Mouse (Mus musculus) bone marrow, adult 2 months (tissue): ENCODE measurements at regions not wholly inside any gene's neighbourhood (a gene's known extent, or its start where the extent isn't known, plus 50 kb on each side); places are given as distances from the start of the nearest gene placed in this dataset.

ENCODE experiments used
- H3K27ac ChIP-seq: fragments of 200-500 bp; 2 replicates; pipeline ENCODE4 v1.5.1; 2012; ENCODE audit warnings: low read depth, mild to moderate bottlenecking, control low read depth, inconsistent platforms, low read length; ENCODE audit not compliant: control insufficient read depth, poor library complexity, insufficient read depth
- H3K4me1 ChIP-seq: fragments of 200-500 bp; 2 replicates; pipeline ENCODE4 v1.6.1; 2011; ENCODE audit warnings: low read length; ENCODE audit not compliant: control insufficient read depth, insufficient read depth
- H3K4me3 ChIP-seq: fragments of 200-500 bp; replicated peaks from 2 replicates; pipeline ENCODE3; 2011; ENCODE audit warnings: mild to moderate bottlenecking, low read depth, low read length, control low read depth; ENCODE audit not compliant: control insufficient read depth
- CTCF ChIP-seq: fragments of 200-500 bp; IDR thresholded peaks from 2 replicates; pipeline ENCODE4 v1.5.1; 2011; ENCODE audit warnings: low read length, control low read depth; ENCODE audit not compliant: control insufficient read depth, insufficient read depth
- POLR2A ChIP-seq: fragments of 200-500 bp; IDR thresholded peaks from 2 replicates; pipeline ENCODE4 v1.6.1; 2011; ENCODE audit warnings: low read depth, mild to moderate bottlenecking, control low read depth, low read length, borderline replicate concordance; ENCODE audit not compliant: control insufficient read depth
- WGBS: fragments of 180-500 bp; shearing (Covaris S2); methylation state at CpG from one replicate; pipeline ENCODE4 v1.1.7; 2018; 5-methylcytosine and 5-hydroxymethylcytosine counted together

DNA sequence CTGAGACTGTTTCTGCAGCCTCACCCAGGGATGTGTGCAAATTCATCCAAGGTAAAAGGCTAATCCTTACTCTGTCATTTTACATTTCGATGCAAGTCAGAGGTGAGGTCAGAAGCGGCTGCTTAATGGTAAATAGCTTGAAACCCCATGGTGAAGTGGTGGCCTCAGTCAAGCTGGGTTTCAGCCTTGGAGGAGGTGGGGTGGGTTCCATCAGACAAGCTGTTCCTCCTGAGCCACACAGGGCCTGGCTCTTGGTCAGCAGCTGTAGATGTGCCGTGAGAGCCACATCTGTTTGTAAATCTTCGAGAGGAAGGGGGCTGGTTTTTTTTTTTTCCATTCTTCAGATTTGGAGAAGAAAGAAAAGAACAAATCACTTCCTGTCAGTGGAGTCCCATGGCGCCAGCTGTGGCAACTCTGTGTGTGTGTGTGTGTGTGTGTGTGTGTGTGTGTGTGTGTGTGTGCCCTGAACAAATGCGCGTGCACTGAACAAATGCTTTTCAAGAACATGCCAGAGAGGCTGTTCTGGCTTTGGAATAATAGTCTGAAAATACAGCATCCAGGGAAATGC lies 139.2 kb downstream of the Wdr11 start:
- WGBS = 34% methylated on average over 7 of the region's 7 CpGs
- Histone ChIP-seq H3K4me1 (no peaks in the 10 kb centered on the region), H3K4me3 (no peak overlapping the region), H3K27ac (no peak overlapping the region)
- TF ChIP-seq CTCF (no peak), POLR2A (no peak)

DNA sequence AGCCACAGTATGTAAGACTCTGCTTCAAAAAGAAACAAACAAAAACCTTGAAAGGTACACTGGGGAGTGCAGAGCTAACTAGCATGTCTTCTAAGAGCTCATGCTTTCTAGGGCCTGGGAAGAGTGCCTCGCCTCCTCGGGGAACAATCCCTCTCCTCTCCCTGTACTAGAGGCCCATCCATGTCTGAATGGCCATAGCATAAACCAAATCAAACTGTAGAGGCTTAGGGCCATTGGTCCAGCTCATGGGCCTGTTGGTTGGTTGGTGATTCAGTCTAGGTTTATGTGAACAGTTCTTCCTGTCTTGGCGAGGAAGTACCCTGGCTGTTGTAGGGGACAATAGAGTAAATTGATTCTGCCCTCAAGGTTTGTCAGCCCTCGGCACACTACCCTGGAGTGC lies 151.0 kb downstream of the Wdr11 start:
- WGBS = 73% methylated on average over 4 of the region's 4 CpGs
- no peak for TF ChIP-seq CTCF
- no peak for TF ChIP-seq POLR2A
- Histone ChIP-seq H3K4me1 (no peaks in the 10 kb centered on the region), H3K27ac (no peak overlapping the region), H3K4me3 (no peak overlapping the region)

DNA sequence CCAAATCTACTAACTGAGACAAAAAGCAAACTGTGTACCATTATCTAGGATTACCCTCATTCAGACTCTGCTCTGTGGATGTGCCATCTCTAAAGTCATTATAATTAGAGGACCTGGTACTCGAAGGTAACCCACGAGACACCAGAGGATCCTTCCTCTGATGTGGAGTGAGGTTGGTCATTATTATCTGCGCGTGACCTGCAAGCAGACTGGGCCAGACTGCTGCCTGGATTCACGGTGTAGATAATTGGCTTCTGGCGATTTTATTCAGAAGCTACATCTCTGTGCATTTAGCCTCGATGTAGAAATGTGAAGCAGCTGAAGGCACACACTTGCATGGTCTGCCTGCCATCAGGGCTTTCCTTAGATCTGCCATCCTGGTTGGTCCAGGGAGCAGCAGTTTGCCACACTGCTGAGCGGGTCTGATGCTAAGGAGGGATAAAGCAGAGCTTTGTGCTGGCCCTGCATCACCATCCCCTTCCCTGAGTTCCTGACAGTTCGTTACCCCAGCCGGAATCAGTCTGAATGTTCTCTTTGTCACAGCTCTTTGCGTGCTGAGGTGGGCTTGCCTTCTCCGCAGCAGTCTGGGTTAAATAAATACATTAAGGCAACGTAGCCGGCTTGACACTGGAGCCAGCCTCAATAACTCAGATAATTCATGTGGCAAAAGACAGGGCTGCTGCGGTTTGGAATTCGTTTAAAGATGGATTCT lies 152.4 kb downstream of the Wdr11 start:
- Histone ChIP-seq H3K4me3 (no peak overlapping the region), H3K27ac (no peak overlapping the region), H3K4me1 (no peaks in the 10 kb centered on the region)
- TF ChIP-seq CTCF (no peak), POLR2A (no peak)
- 83% methylated on average over 16 of the region's 16 CpGs for WGBS

DNA sequence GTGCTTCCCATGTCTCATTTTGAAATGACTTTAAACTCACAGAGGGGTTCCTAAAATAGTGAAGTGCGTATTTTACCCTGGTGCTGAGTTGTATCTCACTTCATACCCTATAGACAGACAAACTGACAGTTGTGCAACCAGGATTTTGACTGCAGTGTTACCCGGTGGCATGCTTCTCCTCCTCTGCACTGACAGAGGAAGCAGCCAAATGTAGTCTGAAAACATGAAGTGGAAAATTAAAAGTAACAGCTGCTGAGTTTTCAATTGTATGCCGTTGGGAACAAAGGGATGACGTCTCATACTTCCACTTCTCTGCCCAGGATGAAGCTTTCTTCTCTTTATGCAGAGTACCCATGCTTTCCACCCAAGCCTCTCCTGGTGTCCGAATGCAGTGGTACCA lies 155.0 kb downstream of the Wdr11 start:
- Histone ChIP-seq H3K4me1 (no peaks in the 10 kb centered on the region), H3K27ac (no peak overlapping the region), H3K4me3 (no peak overlapping the region)
- 49% methylated on average over 5 of the region's 5 CpGs for WGBS
- no peak for TF ChIP-seq CTCF
- no peak for TF ChIP-seq POLR2A

DNA sequence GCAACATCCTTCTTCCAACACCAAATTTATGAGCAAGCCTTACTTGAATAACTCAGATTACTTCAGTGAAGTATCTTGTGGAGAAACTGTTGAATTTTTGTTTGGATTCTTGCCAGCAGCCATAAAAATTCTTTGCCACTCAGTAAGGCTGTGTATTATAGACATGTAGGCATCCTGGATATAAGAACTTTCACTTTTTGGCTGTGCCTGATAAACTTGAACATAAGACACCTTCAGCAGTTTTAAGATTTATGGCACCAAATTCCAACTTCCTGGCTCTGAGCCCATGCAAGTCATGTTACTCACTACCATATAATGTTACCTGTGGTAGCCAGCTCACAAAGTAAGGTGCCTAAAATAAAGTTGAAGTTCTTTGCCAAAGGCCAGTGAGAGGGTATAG lies 159.3 kb downstream of the Wdr11 start:
- H3K4me3 ChIP-seq = no peak overlapping the region
- H3K4me1 ChIP-seq = no peaks in the 10 kb centered on the region
- no peak overlapping the region for H3K27ac ChIP-seq
- TF ChIP-seq POLR2A (no peak), CTCF (no peak)

DNA sequence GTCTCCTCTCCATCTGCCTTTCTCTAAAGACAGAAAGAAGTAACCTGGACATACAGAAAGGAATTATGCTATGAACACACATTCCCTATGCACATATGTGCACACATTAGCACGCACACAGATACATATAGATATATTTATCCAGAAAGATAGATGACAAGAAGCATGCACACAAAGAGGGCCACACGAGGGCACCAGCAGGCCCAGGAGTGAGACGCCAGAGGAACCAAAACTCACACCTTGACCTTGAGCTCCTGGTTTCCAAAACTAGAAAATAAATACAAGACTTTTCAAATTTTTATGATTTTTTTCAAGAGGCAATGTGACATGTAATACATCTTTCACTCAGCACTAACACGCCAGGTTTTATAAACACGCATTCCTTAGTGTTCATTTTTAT lies 163.1 kb downstream of the Wdr11 start:
- 66% methylated on average over 5 of the region's 5 CpGs for WGBS
- no peak overlapping the region for H3K27ac ChIP-seq
- H3K4me3 ChIP-seq = no peak overlapping the region
- TF ChIP-seq POLR2A (no peak), CTCF (peak; percentile 53)
- no peaks in the 10 kb centered on the region; the same call in 1 of the 2 replicates for H3K4me1 ChIP-seq

DNA sequence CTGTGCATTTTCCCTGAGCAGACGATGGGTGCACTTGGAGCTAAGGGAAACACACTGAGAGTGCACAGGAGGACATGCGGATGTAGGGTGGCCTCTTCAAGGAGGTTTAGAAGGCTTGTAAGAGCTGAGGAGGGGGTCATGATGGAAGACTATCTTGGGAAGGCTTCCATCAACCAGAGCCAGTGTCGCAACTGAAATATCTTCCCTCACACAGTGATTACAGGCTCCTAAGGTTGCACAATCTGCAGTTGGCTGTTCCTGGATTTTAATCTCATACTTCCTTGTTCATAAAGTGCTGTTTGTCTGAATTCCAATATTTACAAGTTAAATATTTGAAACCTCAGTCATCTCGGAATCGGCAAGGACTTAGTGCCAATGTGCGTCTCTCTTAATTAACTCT lies 164.5 kb downstream of the Wdr11 start:
- H3K4me1 ChIP-seq = no peaks in the 10 kb centered on the region; the same call in 1 of the 2 replicates
- no peak overlapping the region for H3K4me3 ChIP-seq
- no peak overlapping the region for H3K27ac ChIP-seq
- TF ChIP-seq CTCF (no peak), POLR2A (no peak)
- WGBS = 71% methylated on average over 6 of the region's 6 CpGs

DNA sequence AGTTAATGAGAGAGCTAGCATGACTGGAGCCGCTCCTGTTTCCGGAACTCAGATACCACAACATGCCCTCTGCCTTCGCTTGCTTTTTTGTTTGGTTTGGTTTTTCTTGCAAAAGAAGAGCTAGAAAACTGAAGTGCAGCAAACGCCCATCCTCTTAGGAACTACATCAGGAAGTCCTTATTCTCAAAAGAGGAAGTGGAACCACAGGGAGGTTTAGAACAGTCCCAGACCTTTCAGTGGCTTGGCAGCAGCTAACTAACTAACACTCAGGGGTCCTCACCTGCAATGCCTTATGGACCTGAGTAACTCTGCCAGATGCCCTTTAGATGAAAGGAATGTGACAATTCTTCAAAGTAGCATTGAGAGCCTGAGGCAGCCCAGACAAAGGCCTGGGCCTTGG lies 168.2 kb downstream of the Wdr11 start:
- H3K27ac ChIP-seq = peak overlapping the region; percentile 20
- no peaks in the 10 kb centered on the region; the same call in 1 of the 2 replicates for H3K4me1 ChIP-seq
- 2% methylated on average over 4 of the region's 4 CpGs for WGBS
- H3K4me3 ChIP-seq = no peak overlapping the region
- no peak for TF ChIP-seq CTCF
- TF ChIP-seq POLR2A = no peak
